Mouse (Mus musculus): Measurements from ENCODE around the gene Ints1. TPM values are rescaled to one million over a fixed set of nuclear protein-coding genes. Genes with fewer than 3 reads are reported as not detected.

Gene Ints1
- polyA plus RNA-seq (2012; rRNA removed): 40.1 and 42.2 TPM in 2 replicates

GRCm38 (mm10) chr5:139775216-139775926, at the start of gene Ints1:
Gene Ints1 (minus strand): TSS chr5:139775674.
- DNase-seq: peak; percentile 98
- TF ChIP-seq CTCF (conservative IDR thresholded peaks at IDR 0.05; ENCODE audit: insufficient read depth, insufficient read length, low read depth, low read length) (peak; percentile 95), POLR2A (IDR thresholded peaks at IDR 0.05; ENCODE audit: low read depth, low read length) (no peak)
- Histone ChIP-seq H3K27ac (ENCODE audit: insufficient read depth, low read depth, low read length) (no peak within 1 kb of the TSS), H3K4me1 (ENCODE audit: control insufficient read depth, insufficient read depth, low read length) (no peaks in the 10 kb centered on the region), H3K27me3 (replicated peaks; ENCODE audit: control insufficient read depth, insufficient read depth, low read length) (no peaks in the 10 kb centered on the region), H3K36me3 (ENCODE audit: control insufficient read depth, insufficient read depth, low read length) (no peaks in the 10 kb centered on the region), H3K4me3 (ENCODE audit: insufficient read depth, low read depth, low read length) (peak within 1 kb of the TSS; percentile 85)
- under 1% methylated on average over 55 of the region's 55 CpGs for WGBS

- WGBS: 92% methylated on average over 10 of the region's 10 CpGs
- Histone ChIP-seq H3K4me1 (ENCODE audit: control insufficient read depth, insufficient read depth, low read length) (peaks cover 7% of the 10 kb centered on the region), H3K27me3 (replicated peaks; ENCODE audit: control insufficient read depth, insufficient read depth, low read length) (no peaks in the 10 kb centered on the region), H3K36me3 (ENCODE audit: control insufficient read depth, insufficient read depth, low read length) (peaks cover 1% of the 10 kb centered on the region; the same call in 1 of the 2 replicates), H3K4me3 (ENCODE audit: insufficient read depth, low read depth, low read length) (no peak overlapping the region), H3K27ac (ENCODE audit: insufficient read depth, low read depth, low read length) (no peak overlapping the region)
- DNase-seq: no peak
- no peak for TF ChIP-seq CTCF (conservative IDR thresholded peaks at IDR 0.05; ENCODE audit: insufficient read depth, insufficient read length, low read depth, low read length)
- TF ChIP-seq POLR2A (IDR thresholded peaks at IDR 0.05; ENCODE audit: low read depth, low read length): no peak
These were observed 49.1 kb upstream of the Ints1 start for GRCm38 (mm10) chr5:139824531-139824930.

GRCm38 (mm10) chr5:139821466-139822459, 46.3 kb upstream of the Ints1 start:
- peaks cover 1% of the 10 kb centered on the region; the same call in 1 of the 2 replicates for H3K36me3 ChIP-seq (ENCODE audit: control insufficient read depth, insufficient read depth, low read length)
- no peak overlapping the region for H3K27ac ChIP-seq (ENCODE audit: insufficient read depth, low read depth, low read length)
- no peaks in the 10 kb centered on the region for H3K27me3 ChIP-seq (replicated peaks; ENCODE audit: control insufficient read depth, insufficient read depth, low read length)
- 41% methylated on average over 12 of the region's 12 CpGs for WGBS
- peaks cover 7% of the 10 kb centered on the region for H3K4me1 ChIP-seq (ENCODE audit: control insufficient read depth, insufficient read depth, low read length)
- H3K4me3 ChIP-seq (ENCODE audit: insufficient read depth, low read depth, low read length): no peak overlapping the region
- TF ChIP-seq POLR2A (IDR thresholded peaks at IDR 0.05; ENCODE audit: low read depth, low read length): no peak
- TF ChIP-seq CTCF (conservative IDR thresholded peaks at IDR 0.05; ENCODE audit: insufficient read depth, insufficient read length, low read depth, low read length): no peak
- no peak for DNase-seq

GRCm38 (mm10) chr5:139819538-139820181, 44.2 kb upstream of the Ints1 start, which contains the start of gene Tmem184a:
Gene Tmem184a (minus strand): TSS chr5:139819917.
- TF ChIP-seq CTCF (conservative IDR thresholded peaks at IDR 0.05; ENCODE audit: insufficient read depth, insufficient read length, low read depth, low read length) (no peak), POLR2A (IDR thresholded peaks at IDR 0.05; ENCODE audit: low read depth, low read length) (no peak)
- 84% methylated on average over 9 of the region's 9 CpGs for WGBS
- Histone ChIP-seq H3K27me3 (replicated peaks; ENCODE audit: control insufficient read depth, insufficient read depth, low read length) (no peaks in the 10 kb centered on the region), H3K27ac (ENCODE audit: insufficient read depth, low read depth, low read length) (no peak within 1 kb of the TSS), H3K36me3 (ENCODE audit: control insufficient read depth, insufficient read depth, low read length) (peaks cover 1% of the 10 kb centered on the region; the same call in 1 of the 2 replicates), H3K4me3 (ENCODE audit: insufficient read depth, low read depth, low read length) (no peak within 1 kb of the TSS), H3K4me1 (ENCODE audit: control insufficient read depth, insufficient read depth, low read length) (no peaks in the 10 kb centered on the region)
- no peak for DNase-seq

- no peak for TF ChIP-seq POLR2A (IDR thresholded peaks at IDR 0.05; ENCODE audit: low read depth, low read length)
- TF ChIP-seq CTCF (conservative IDR thresholded peaks at IDR 0.05; ENCODE audit: insufficient read depth, insufficient read length, low read depth, low read length): peak; percentile 66
- no peaks in the 10 kb centered on the region for H3K4me1 ChIP-seq (ENCODE audit: control insufficient read depth, insufficient read depth, low read length)
- no peak overlapping the region for H3K4me3 ChIP-seq (ENCODE audit: insufficient read depth, low read depth, low read length)
- DNase-seq: peak; percentile 64
- H3K36me3 ChIP-seq (ENCODE audit: control insufficient read depth, insufficient read depth, low read length): 0 out of 2 replicates have a peak, but pooled peaks cover 1% of the 10 kb centered on the region
- WGBS: 50% methylated on average over 4 of the region's 4 CpGs
- H3K27me3 ChIP-seq (replicated peaks; ENCODE audit: control insufficient read depth, insufficient read depth, low read length): no peaks in the 10 kb centered on the region
- no peak overlapping the region for H3K27ac ChIP-seq (ENCODE audit: insufficient read depth, low read depth, low read length)
These were observed 43.3 kb upstream of the Ints1 start for GRCm38 (mm10) chr5:139818801-139819200.

- H3K4me3 ChIP-seq (ENCODE audit: insufficient read depth, low read depth, low read length): no peak overlapping the region
- DNase-seq: no peak
- H3K36me3 ChIP-seq (ENCODE audit: control insufficient read depth, insufficient read depth, low read length): 0 out of 2 replicates have a peak, but pooled peaks cover under 1% of the 10 kb centered on the region
- H3K27ac ChIP-seq (ENCODE audit: insufficient read depth, low read depth, low read length): no peak overlapping the region
- no peaks in the 10 kb centered on the region for H3K27me3 ChIP-seq (replicated peaks; ENCODE audit: control insufficient read depth, insufficient read depth, low read length)
- TF ChIP-seq CTCF (conservative IDR thresholded peaks at IDR 0.05; ENCODE audit: insufficient read depth, insufficient read length, low read depth, low read length) (no peak), POLR2A (IDR thresholded peaks at IDR 0.05; ENCODE audit: low read depth, low read length) (no peak)
- WGBS: 91% methylated on average over 3 of the region's 3 CpGs
- H3K4me1 ChIP-seq (ENCODE audit: control insufficient read depth, insufficient read depth, low read length): no peaks in the 10 kb centered on the region
These were observed 42.6 kb upstream of the Ints1 start for GRCm38 (mm10) chr5:139818056-139818455.
